ENCODE assay signal across 12 mouse cellular contexts in genomic region chr4:155034202-155034601, GRCm38 (mm10). TPM values are rescaled to one million over a fixed set of nuclear protein-coding genes. Genes with fewer than 3 reads are reported as not detected.
"Had no signal": no experiment of that assay in that cellular context is flagged by ENCODE, and none has a peak within 500 bp of the region (broad histone marks: within the 10 kb centered on the region; RNA-seq: fewer than 3 reads in every experiment).

No protein-coding gene starts in this region.

- H3K9ac ChIP-seq: limb, embryonic 12.5 days; liver, embryonic 13.5 days; liver, postnatal 0 days; lung, embryonic 15.5 days had no signal

- DNase-seq: kidney, adult 8-10 months; kidney, postnatal 25 days; liver; liver, embryonic 13.5 days; liver, postnatal 0 days; lung, postnatal 14 days; right cerebral cortex, postnatal 25 days; thymus, postnatal 36 days had no signal

- H3K9me3 ChIP-seq: limb, embryonic 12.5 days; liver, embryonic 13.5 days; lung, embryonic 15.5 days; megakaryocyte, embryonic 14.5 days had no signal

- ATAC-seq: liver, postnatal 0 days had no signal

- H3K36me3 ChIP-seq: limb, embryonic 12.5 days; liver, embryonic 13.5 days; lung, embryonic 15.5 days had no signal

- H3K27ac ChIP-seq: limb, embryonic 12.5 days; liver, embryonic 13.5 days; lung, embryonic 15.5 days; macrophage had no signal

- H3K4me1 ChIP-seq: liver, embryonic 13.5 days; lung, embryonic 15.5 days had no signal

- H3K4me3 ChIP-seq: limb, embryonic 12.5 days; liver, embryonic 13.5 days; lung, embryonic 15.5 days; megakaryocyte, embryonic 14.5 days had no signal

- H3K4me2 ChIP-seq: limb, embryonic 12.5 days; liver, embryonic 13.5 days; lung, embryonic 15.5 days had no signal

RNA-seq across cellular contexts. Expression of gene Plch2, which starts 22.4 kb away (rescaled TPM):
- polyA plus RNA-seq: liver, postnatal 0 days; macrophage had no signal
